ENCODE assay signal across 8 mouse cellular contexts in genomic region chrX:7696954-7697381, GRCm38 (mm10). TPM values are rescaled to one million over a fixed set of nuclear protein-coding genes. Genes with fewer than 3 reads are reported as not detected.
DNase-seq lines count a peak whose midpoint lies in the region; ATAC-seq and TF ChIP-seq lines count a peak whose summit lies in the region.

Gpkow (plus strand) TSS chrX:7697131.

- DNase-seq in G1E (ENCODE audit: low spot score) = peak; percentile 46
- DNase-seq in cerebellum, adult 18-20 months = peak; percentile 79 to 91
- DNase-seq in heart, postnatal 36 days = peak; percentile 71 to 72
- DNase-seq in layer of hippocampus, adult 2 months (ENCODE audit: low spot score in 2 of 2) = peak; percentile 77 to 90
- peak; percentile 94 for DNase-seq in lung, embryonic 14.5 days
- peak; percentile 80 for DNase-seq in thymus, adult 2 months

- WGBS in forebrain, embryonic 16.5 days = 14% methylated on average over 33 of the region's 33 CpGs
- WGBS in lung, embryonic 14.5 days = 3% methylated on average over 33 of the region's 33 CpGs
- 13% methylated on average over 33 of the region's 33 CpGs for WGBS in olfactory bulb, adult 2 months
- WGBS in thymus, adult 2 months = 2% methylated on average over 33 of the region's 33 CpGs

- H3K4me3 ChIP-seq in G1E (ENCODE audit: low read depth, low read length) = peak within 1 kb of the TSS; percentile 71
- H3K4me3 ChIP-seq in forebrain, embryonic 16.5 days (replicated peaks; ENCODE audit: low read length) = peak within 1 kb of the TSS; percentile 62
- H3K4me3 ChIP-seq in layer of hippocampus, adult 2 months = peak within 1 kb of the TSS; percentile 69
- H3K4me3 ChIP-seq in lung, embryonic 14.5 days (ENCODE audit: low read depth, low read length) = peak within 1 kb of the TSS; percentile 56
- H3K4me3 ChIP-seq in olfactory bulb, adult 2 months (ENCODE audit: insufficient read depth, low read depth, low read length) = peak within 1 kb of the TSS; percentile 78
- H3K4me3 ChIP-seq in thymus, adult 2 months (ENCODE audit: control insufficient read depth, insufficient read depth, low read length) = peak within 1 kb of the TSS; percentile 89

- H3K36me3 ChIP-seq in G1E (replicated peaks) = peaks cover 36% of the 10 kb centered on the region
- H3K36me3 ChIP-seq in forebrain, embryonic 16.5 days (ENCODE audit: control insufficient read depth, insufficient read depth) = no peaks in the 10 kb centered on the region
- peaks cover 10% of the 10 kb centered on the region; the same call in 1 of the 2 replicates for H3K36me3 ChIP-seq in lung, embryonic 14.5 days (ENCODE audit: insufficient read depth)
- H3K36me3 ChIP-seq in thymus, adult 2 months (ENCODE audit: control insufficient read depth, insufficient read depth, low read length) = no peaks in the 10 kb centered on the region

- H3K27ac ChIP-seq in forebrain, embryonic 16.5 days (ENCODE audit: low read length) = peak within 1 kb of the TSS; percentile 47
- peak within 1 kb of the TSS; percentile 78 for H3K27ac ChIP-seq in layer of hippocampus, adult 2 months
- peak within 1 kb of the TSS; percentile 36; the same call in 1 of the 2 replicates for H3K27ac ChIP-seq in lung, embryonic 14.5 days (ENCODE audit: low read depth)
- H3K27ac ChIP-seq in olfactory bulb, adult 2 months (ENCODE audit: insufficient read depth, low read depth, low read length) = no peak within 1 kb of the TSS
- no peak within 1 kb of the TSS for H3K27ac ChIP-seq in thymus, adult 2 months (ENCODE audit: control insufficient read depth, insufficient read depth, low read length)

- H3K4me1 ChIP-seq in G1E (ENCODE audit: insufficient read depth, low read depth, low read length) = peaks cover 12% of the 10 kb centered on the region
- peaks cover 5% of the 10 kb centered on the region for H3K4me1 ChIP-seq in forebrain, embryonic 16.5 days (replicated peaks; ENCODE audit: control insufficient read depth, insufficient read depth, low read length)
- H3K4me1 ChIP-seq in lung, embryonic 14.5 days (ENCODE audit: insufficient read depth) = no peaks in the 10 kb centered on the region
- 0 out of 2 replicates have a peak, but pooled peaks cover 7% of the 10 kb centered on the region for H3K4me1 ChIP-seq in olfactory bulb, adult 2 months (ENCODE audit: control insufficient read depth, insufficient read depth, low read length)
- peaks cover 10% of the 10 kb centered on the region for H3K4me1 ChIP-seq in thymus, adult 2 months (replicated peaks; ENCODE audit: control insufficient read depth, insufficient read depth, low read length)

- H3K4me2 ChIP-seq in forebrain, embryonic 16.5 days (ENCODE audit: low read length) = peak within 1 kb of the TSS; percentile 67
- peak within 1 kb of the TSS; percentile 67 for H3K4me2 ChIP-seq in lung, embryonic 14.5 days

- TF ChIP-seq POLR2A in olfactory bulb, adult 2 months (IDR thresholded peaks at IDR 0.05; ENCODE audit: insufficient read depth, low read depth, low read length) = peak; percentile 86
- peak; percentile 53; the same call in 1 of the 2 replicates for TF ChIP-seq POLR2A in thymus, adult 2 months (IDR thresholded peaks at IDR 0.05; ENCODE audit: control insufficient read depth, extremely low read depth, insufficient read depth, low read length, poor library complexity)

- ATAC-seq in G1E (ENCODE audit: extremely low read depth, insufficient number of reproducible peaks, low FRiP score, poor library complexity, severe bottlenecking) = peak; percentile 96
- ATAC-seq in forebrain, embryonic 16.5 days = peak; percentile 97
- peak; percentile 97 for ATAC-seq in lung, embryonic 14.5 days (ENCODE audit: insufficient read depth)

- no peak for TF ChIP-seq CTCF in G1E (IDR thresholded peaks at IDR 0.05; ENCODE audit: low read depth, low read length)
- TF ChIP-seq CTCF in layer of hippocampus, adult 2 months (conservative IDR thresholded peaks at IDR 0.05) = no peak
- no peak for TF ChIP-seq CTCF in lung, embryonic 14.5 days (IDR thresholded peaks at IDR 0.05; ENCODE audit: low read depth)
- no peak for TF ChIP-seq CTCF in olfactory bulb, adult 2 months (IDR thresholded peaks at IDR 0.05; ENCODE audit: insufficient read depth, low read depth, low read length)
- no peak for TF ChIP-seq CTCF in thymus, adult 2 months (IDR thresholded peaks at IDR 0.05; ENCODE audit: borderline replicate concordance, control insufficient read depth, extremely low read depth, insufficient read depth, low read length, poor library complexity)

- peak within 1 kb of the TSS; percentile 63 for H3K9ac ChIP-seq in forebrain, embryonic 16.5 days (replicated peaks; ENCODE audit: low read depth, low read length)
- peak within 1 kb of the TSS; percentile 64 for H3K9ac ChIP-seq in lung, embryonic 14.5 days

- intact Hi-C loops in heart, postnatal 36 days (cut with DNase I) = loop anchor here (5.0 to 10.0 kb wide), 3 partner anchors 90 to 372 kb away; partner anchors contain the start of genes Cacna1f, Ccdc22, Foxp3 and Ppp1r3f

- no peaks in the 10 kb centered on the region for H3K27me3 ChIP-seq in G1E (ENCODE audit: insufficient read depth, low read length)
- H3K27me3 ChIP-seq in forebrain, embryonic 16.5 days (replicated peaks; ENCODE audit: control insufficient read depth, insufficient read depth, low read length) = no peaks in the 10 kb centered on the region
- no peaks in the 10 kb centered on the region for H3K27me3 ChIP-seq in lung, embryonic 14.5 days (ENCODE audit: insufficient read depth, low read length)
- no peaks in the 10 kb centered on the region for H3K27me3 ChIP-seq in thymus, adult 2 months (ENCODE audit: control insufficient read depth, insufficient read depth, low read length)

- H3K9me3 ChIP-seq in G1E (replicated peaks) = no peaks in the 10 kb centered on the region
- no peaks in the 10 kb centered on the region for H3K9me3 ChIP-seq in forebrain, embryonic 16.5 days (ENCODE audit: control insufficient read depth, low read length)
- H3K9me3 ChIP-seq in lung, embryonic 14.5 days (ENCODE audit: low read depth, low read length) = no peaks in the 10 kb centered on the region

RNA-seq across cellular contexts. Expression of gene Gpkow, which starts in this region (rescaled TPM):
- 59.1 and 66.0 TPM in 2 replicates for total RNA-seq in G1E (2014; fragmentation: Nextera tagmentation)
- 21.6 and 25.5 TPM in 2 replicates for total RNA-seq in G1E (2017)
- 6.4 and 11.4 TPM in 2 replicates for polyA plus RNA-seq in G1E (2012)
- 53.2 and 53.5 TPM in 2 replicates for polyA plus RNA-seq in forebrain, embryonic 16.5 days (2015; fragmentation: Nextera tagmentation; extraction: Ambion mirVana)
- 10 to 100 TPM; 19.1 to 21.4 TPM for total RNA-seq in heart, postnatal 36 days (2021)
- 10 to 100 TPM; 32.6 to 40.6 TPM for total RNA-seq in layer of hippocampus, adult 2 months (2021)
- 46.6 and 46.9 TPM in 2 replicates for polyA plus RNA-seq in lung, embryonic 14.5 days (2014; fragmentation: Nextera tagmentation; extraction: Ambion mirVana)
- not detected in 2 replicates for polyA plus RNA-seq in olfactory bulb, adult 2 months (2012; ENCODE audit: insufficient read depth, insufficient read length, low replicate concordance, missing spikeins)
- 12.2 and 12.8 TPM in 2 replicates for polyA plus RNA-seq in thymus, adult 2 months (2012; rRNA removed)

Comparison
In these comparisons a context has a peak if more than half of its experiments do, and no peak if none do; other contexts are left out.
1. H3K27ac ChIP-seq: peak in forebrain, embryonic 16.5 days (single experiment), layer of hippocampus, adult 2 months (single experiment) and lung, embryonic 14.5 days (single experiment); none in olfactory bulb, adult 2 months (single experiment) and thymus, adult 2 months (single experiment).
2. Peak in every context shown above with its lines, with median percentiles within 50 percentile points of each other: ATAC-seq, DNase-seq and H3K4me3 ChIP-seq.